Mouse (Mus musculus): ENCODE data around the gene Lap3. TPM values are rescaled to one million over a fixed set of nuclear protein-coding genes. Genes with fewer than 3 reads are reported as not detected.
A peak's percentile ranks its signal among the peaks of the same experiment; 100 is the strongest.

The Lap3 gene
- polyA plus RNA-seq, 1 experiment from 2014 or later = 70.6 TPM

DNA sequence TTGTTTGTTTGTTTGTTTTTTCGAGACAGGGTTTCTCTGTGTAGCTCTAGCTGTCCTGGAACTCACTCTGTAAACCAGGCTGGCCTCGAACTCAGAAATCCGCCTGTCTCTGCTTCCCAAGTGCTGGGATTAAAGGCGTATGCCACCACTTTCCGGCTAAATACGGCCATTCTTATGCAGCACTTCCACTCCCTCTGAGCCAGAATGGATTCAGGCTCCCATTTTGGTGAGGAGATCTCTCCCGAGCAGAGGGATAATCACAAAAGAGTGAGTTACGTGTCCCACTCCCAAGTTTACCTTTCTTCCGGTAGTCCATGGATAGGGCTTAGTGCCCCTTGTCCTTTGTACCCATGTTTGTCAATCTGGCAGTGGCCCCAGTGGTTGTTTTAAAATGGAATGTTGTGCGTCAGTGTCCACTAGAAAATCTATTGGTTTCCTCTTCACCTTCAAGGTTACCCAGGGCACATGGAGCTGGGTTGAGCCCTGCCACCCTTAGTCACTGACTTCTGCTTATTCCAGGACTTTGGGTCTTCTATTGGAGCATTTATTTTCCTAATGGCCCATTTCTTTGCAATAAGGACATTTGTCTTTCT lies 22.1 kb downstream of the Lap3 start:
- Histone ChIP-seq H3K9me3 (ENCODE audit: control insufficient read depth, low read length) (no peaks in the 10 kb centered on the region), H3K4me3 (ENCODE audit: control insufficient read depth in 1 of 2, insufficient read depth in 1 of 2, low read depth in 1 of 2, low read length in 2 of 2) (no peak overlapping the region), H3K27ac (replicated peaks in 1 of 2; ENCODE audit: control insufficient read depth in 1 of 2, insufficient read depth in 1 of 2, low read depth in 2 of 2, low read length in 2 of 2) (no peak overlapping the region), H3K27me3 (ENCODE audit: control insufficient read depth, insufficient read depth, low read length) (no peaks in the 10 kb centered on the region), H3K4me1 (ENCODE audit: control insufficient read depth in 2 of 2, insufficient read depth in 2 of 2, low read length in 2 of 2) (peaks cover 0 to 2% of the 10 kb centered on the region in 2 experiments; a peak in 1 of 4 replicates), H3K36me3 (ENCODE audit: control insufficient read depth, insufficient read depth, low read length) (peaks cover 37% of the 10 kb centered on the region), H3K9ac (ENCODE audit: low read length) (no peak overlapping the region), H3K4me2 (ENCODE audit: low read length) (no peak overlapping the region)
- ATAC-seq (ENCODE audit: insufficient number of reproducible peaks, insufficient read depth, low FRiP score, low read depth) = no peak
- WGBS = 88% methylated on average over 10 of the region's 10 CpGs

DNA sequence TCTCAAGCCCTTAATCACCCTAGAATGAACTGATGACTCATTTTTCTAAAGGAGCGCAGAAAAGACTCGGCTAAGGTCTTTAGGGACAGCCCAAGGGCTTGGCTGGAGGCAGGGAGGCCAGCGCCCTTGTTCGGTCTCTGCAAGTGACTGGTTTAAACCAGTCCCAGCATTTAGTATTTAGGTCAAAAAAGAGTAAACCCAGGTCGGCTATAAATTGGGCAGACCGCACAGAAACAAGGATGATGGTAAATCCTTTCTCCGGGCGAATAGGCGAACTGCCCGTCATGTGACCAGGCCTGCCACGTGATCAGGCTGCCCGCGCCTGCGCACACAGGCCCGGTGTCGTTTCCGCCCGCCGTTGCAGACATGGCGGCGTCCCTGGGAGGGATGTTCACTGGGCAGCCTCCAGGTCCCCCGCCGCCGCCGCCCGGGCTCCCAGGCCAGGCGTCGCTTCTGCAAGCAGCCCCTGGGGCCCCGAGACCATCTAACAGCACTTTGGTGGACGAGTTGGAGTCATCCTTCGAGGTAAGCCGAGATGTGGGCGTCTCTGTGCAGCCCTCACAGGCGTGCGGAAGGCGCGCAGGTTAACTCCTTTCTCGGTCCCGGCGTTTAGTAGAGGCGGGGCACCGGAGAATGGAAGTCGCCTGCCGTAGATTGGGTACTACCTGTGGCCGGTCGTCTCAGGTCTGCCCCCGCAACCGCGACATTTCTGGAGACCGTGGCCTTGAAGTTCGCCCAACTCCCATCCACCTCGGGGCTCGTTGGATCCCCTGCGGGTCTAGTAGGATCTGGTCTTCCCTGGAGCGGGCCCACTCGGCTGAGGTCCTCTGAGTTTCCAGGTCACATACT lies 27.0 kb downstream of the Lap3 start, which contains the start of gene Med28:
Gene Med28 (plus strand): TSS at position 270 of the 849 bp plus-strand sequence.
- Histone ChIP-seq H3K4me2 (ENCODE audit: low read length) (peak within 1 kb of the TSS; percentile 97), H3K36me3 (ENCODE audit: control insufficient read depth, insufficient read depth, low read length) (peaks cover 23% of the 10 kb centered on the region), H3K27ac (replicated peaks in 1 of 2; ENCODE audit: control insufficient read depth in 1 of 2, insufficient read depth in 1 of 2, low read depth in 2 of 2, low read length in 2 of 2) (peak within 1 kb of the TSS in 1 of 2 experiments; percentile 50; a peak in 1 of 4 replicates), H3K9me3 (ENCODE audit: control insufficient read depth, low read length) (no peaks in the 10 kb centered on the region), H3K9ac (ENCODE audit: low read length) (peak within 1 kb of the TSS; percentile 96), H3K4me1 (ENCODE audit: control insufficient read depth in 2 of 2, insufficient read depth in 2 of 2, low read length in 2 of 2) (peaks cover 2 to 12% of the 10 kb centered on the region in 2 experiments; a peak in 3 of 4 replicates), H3K27me3 (ENCODE audit: control insufficient read depth, insufficient read depth, low read length) (no peaks in the 10 kb centered on the region), H3K4me3 (ENCODE audit: control insufficient read depth in 1 of 2, insufficient read depth in 1 of 2, low read depth in 1 of 2, low read length in 2 of 2) (peak within 1 kb of the TSS; percentile 78 to 99)
- WGBS = 1% methylated on average over 52 of the region's 56 CpGs
- ATAC-seq (ENCODE audit: insufficient number of reproducible peaks, insufficient read depth, low FRiP score, low read depth) = peak; percentile 87

DNA sequence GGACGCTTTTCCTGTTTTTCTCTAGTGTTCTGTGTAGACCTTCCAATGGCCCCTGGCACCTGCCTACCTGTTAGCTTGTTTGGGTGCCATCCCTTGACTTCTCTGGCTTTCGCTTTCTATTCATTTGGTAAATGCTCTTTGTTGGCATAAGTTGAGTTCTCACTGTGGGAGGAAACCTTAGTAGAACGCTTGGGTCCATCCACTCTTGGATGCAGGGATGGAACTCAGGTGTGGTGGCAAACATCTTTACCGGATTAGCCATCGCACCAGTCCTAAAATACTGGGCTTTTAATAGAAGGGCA lies 27.6 kb downstream of the Lap3 start:
- peak overlapping the region; percentile 96 for H3K9ac ChIP-seq (ENCODE audit: low read length)
- H3K27ac ChIP-seq (replicated peaks in 1 of 2; ENCODE audit: control insufficient read depth in 1 of 2, insufficient read depth in 1 of 2, low read depth in 2 of 2, low read length in 2 of 2) = no peak overlapping the region
- no peak for ATAC-seq (ENCODE audit: insufficient number of reproducible peaks, insufficient read depth, low FRiP score, low read depth)
- H3K36me3 ChIP-seq (ENCODE audit: control insufficient read depth, insufficient read depth, low read length) = peaks cover 29% of the 10 kb centered on the region
- H3K4me2 ChIP-seq (ENCODE audit: low read length) = peak overlapping the region; percentile 97
- H3K4me3 ChIP-seq (ENCODE audit: control insufficient read depth in 1 of 2, insufficient read depth in 1 of 2, low read depth in 1 of 2, low read length in 2 of 2) = peak overlapping the region; percentile 78 to 99
- H3K27me3 ChIP-seq (ENCODE audit: control insufficient read depth, insufficient read depth, low read length) = no peaks in the 10 kb centered on the region
- H3K9me3 ChIP-seq (ENCODE audit: control insufficient read depth, low read length) = no peaks in the 10 kb centered on the region
- peaks cover 2 to 12% of the 10 kb centered on the region in 2 experiments; a peak in 3 of 4 replicates for H3K4me1 ChIP-seq (ENCODE audit: control insufficient read depth in 2 of 2, insufficient read depth in 2 of 2, low read length in 2 of 2)
- WGBS = 6% methylated on average over 5 of the region's 5 CpGs

DNA sequence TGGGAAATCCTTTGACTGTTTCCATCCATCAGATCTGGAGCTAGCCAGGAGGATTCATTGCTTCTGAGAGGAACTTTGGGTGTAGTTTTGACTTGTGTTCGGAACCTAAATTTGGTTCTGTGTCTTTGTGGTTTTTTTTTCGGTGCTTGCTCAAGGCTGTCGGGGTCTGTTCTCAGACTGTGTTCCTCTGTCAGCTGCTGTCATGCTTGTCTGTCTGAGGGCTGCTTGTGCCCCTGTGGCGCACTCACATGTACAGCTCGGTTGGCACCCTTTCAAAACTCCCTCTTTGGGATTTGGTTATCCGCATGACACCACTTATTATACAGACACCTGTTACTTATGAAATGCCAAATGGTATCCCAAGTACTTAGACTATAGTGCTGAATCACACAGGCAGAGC lies 28.4 kb downstream of the Lap3 start:
- 92% methylated on average over 6 of the region's 6 CpGs for WGBS
- ATAC-seq (ENCODE audit: insufficient number of reproducible peaks, insufficient read depth, low FRiP score, low read depth) = no peak
- H3K9me3 ChIP-seq (ENCODE audit: control insufficient read depth, low read length) = no peaks in the 10 kb centered on the region
- H3K4me2 ChIP-seq (ENCODE audit: low read length) = peak overlapping the region; percentile 97
- H3K27me3 ChIP-seq (ENCODE audit: control insufficient read depth, insufficient read depth, low read length) = no peaks in the 10 kb centered on the region
- H3K4me3 ChIP-seq (ENCODE audit: control insufficient read depth in 1 of 2, insufficient read depth in 1 of 2, low read depth in 1 of 2, low read length in 2 of 2) = no peak overlapping the region
- H3K36me3 ChIP-seq (ENCODE audit: control insufficient read depth, insufficient read depth, low read length) = peaks cover 37% of the 10 kb centered on the region
- H3K4me1 ChIP-seq (ENCODE audit: control insufficient read depth in 2 of 2, insufficient read depth in 2 of 2, low read length in 2 of 2) = peaks cover 2 to 12% of the 10 kb centered on the region in 2 experiments; a peak in 3 of 4 replicates
- no peak overlapping the region for H3K27ac ChIP-seq (replicated peaks in 1 of 2; ENCODE audit: control insufficient read depth in 1 of 2, insufficient read depth in 1 of 2, low read depth in 2 of 2, low read length in 2 of 2)
- no peak overlapping the region for H3K9ac ChIP-seq (ENCODE audit: low read length)

DNA sequence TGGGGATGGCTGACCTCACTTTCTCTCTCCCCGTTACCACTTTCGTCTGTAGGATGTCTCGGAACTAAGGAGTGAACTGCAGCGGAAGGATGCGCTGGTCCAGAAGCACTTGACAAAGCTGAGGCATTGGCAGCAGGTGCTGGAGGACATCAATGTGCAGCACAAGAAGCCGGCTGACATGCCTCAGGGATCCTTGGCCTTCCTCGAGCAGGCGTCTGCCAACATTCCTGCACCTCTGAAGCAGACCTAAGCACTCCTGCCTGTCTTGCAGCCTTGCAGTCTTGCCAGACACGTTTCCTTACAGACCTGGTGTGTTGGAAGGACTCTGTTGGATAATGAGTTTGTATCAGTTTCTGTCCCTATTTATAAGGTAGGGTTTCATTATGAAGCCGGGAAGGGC lies 31.9 kb downstream of the Lap3 start:
- 93% methylated on average over 10 of the region's 10 CpGs for WGBS

DNA sequence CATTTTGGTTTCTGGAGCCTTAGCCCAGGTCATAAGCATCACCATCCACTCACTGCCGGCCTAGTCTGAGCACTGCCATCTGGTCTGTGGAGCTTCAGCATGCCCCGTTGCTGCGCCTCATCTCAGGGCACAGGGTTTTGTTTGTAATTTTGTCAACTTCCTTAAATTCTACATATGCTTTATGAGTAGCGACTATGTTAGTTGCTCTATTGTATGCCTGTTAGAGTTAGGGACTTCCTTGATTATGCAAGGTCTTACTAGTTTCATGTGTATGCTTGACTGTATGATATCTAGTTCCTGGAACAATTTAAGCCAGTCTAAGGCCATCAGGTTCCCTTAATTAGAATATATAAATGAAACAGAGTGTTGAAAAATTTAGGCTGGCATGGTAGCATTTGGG lies 33.2 kb downstream of the Lap3 start:
- H3K4me2 ChIP-seq (ENCODE audit: low read length) = no peak overlapping the region
- WGBS = 92% methylated on average over 4 of the region's 4 CpGs
- peaks cover 0 to 5% of the 10 kb centered on the region in 2 experiments; a peak in 2 of 4 replicates for H3K4me1 ChIP-seq (ENCODE audit: control insufficient read depth in 2 of 2, insufficient read depth in 2 of 2, low read length in 2 of 2)
- H3K4me3 ChIP-seq (ENCODE audit: control insufficient read depth in 1 of 2, insufficient read depth in 1 of 2, low read depth in 1 of 2, low read length in 2 of 2) = no peak overlapping the region
- no peaks in the 10 kb centered on the region for H3K9me3 ChIP-seq (ENCODE audit: control insufficient read depth, low read length)
- H3K36me3 ChIP-seq (ENCODE audit: control insufficient read depth, insufficient read depth, low read length) = peaks cover 78% of the 10 kb centered on the region
- no peak for ATAC-seq (ENCODE audit: insufficient number of reproducible peaks, insufficient read depth, low FRiP score, low read depth)
- H3K27ac ChIP-seq (replicated peaks in 1 of 2; ENCODE audit: control insufficient read depth in 1 of 2, insufficient read depth in 1 of 2, low read depth in 2 of 2, low read length in 2 of 2) = no peak overlapping the region
- no peaks in the 10 kb centered on the region for H3K27me3 ChIP-seq (ENCODE audit: control insufficient read depth, insufficient read depth, low read length)
- H3K9ac ChIP-seq (ENCODE audit: low read length) = no peak overlapping the region

More for the DNA sequence above, 31.9 kb downstream of the Lap3 start:
- Histone ChIP-seq H3K4me1 (ENCODE audit: control insufficient read depth in 2 of 2, insufficient read depth in 2 of 2, low read length in 2 of 2) (peaks cover 0 to 12% of the 10 kb centered on the region in 2 experiments; a peak in 2 of 4 replicates), H3K9me3 (ENCODE audit: control insufficient read depth, low read length) (no peaks in the 10 kb centered on the region), H3K27me3 (ENCODE audit: control insufficient read depth, insufficient read depth, low read length) (no peaks in the 10 kb centered on the region), H3K36me3 (ENCODE audit: control insufficient read depth, insufficient read depth, low read length) (peaks cover 70% of the 10 kb centered on the region), H3K9ac (ENCODE audit: low read length) (no peak overlapping the region), H3K4me2 (ENCODE audit: low read length) (no peak overlapping the region), H3K27ac (replicated peaks in 1 of 2; ENCODE audit: control insufficient read depth in 1 of 2, insufficient read depth in 1 of 2, low read depth in 2 of 2, low read length in 2 of 2) (no peak overlapping the region), H3K4me3 (ENCODE audit: control insufficient read depth in 1 of 2, insufficient read depth in 1 of 2, low read depth in 1 of 2, low read length in 2 of 2) (no peak overlapping the region)
- ATAC-seq (ENCODE audit: insufficient number of reproducible peaks, insufficient read depth, low FRiP score, low read depth) = no peak

DNA sequence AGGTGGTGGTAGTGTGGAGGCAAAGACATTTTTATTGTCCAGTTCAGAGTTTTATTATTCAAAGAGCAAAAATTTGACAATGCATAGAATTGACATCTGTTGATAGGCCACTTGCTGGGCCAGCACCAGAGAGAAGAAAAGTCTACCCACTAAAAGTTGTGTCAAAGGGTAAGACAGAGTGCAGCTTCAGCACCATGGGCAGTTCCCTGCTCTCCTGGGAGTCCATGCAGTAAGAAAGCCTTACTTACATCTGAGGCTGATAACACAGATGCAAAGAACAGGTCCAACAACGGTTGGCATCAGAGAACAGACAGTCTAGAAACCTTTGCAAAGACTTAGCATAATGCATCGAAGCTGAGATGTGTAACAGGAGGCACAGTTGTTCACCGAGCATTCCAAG lies 36.5 kb downstream of the Lap3 start:
- no peaks in the 10 kb centered on the region for H3K27me3 ChIP-seq (ENCODE audit: control insufficient read depth, insufficient read depth, low read length)
- no peak for ATAC-seq (ENCODE audit: insufficient number of reproducible peaks, insufficient read depth, low FRiP score, low read depth)
- no peak overlapping the region for H3K27ac ChIP-seq (replicated peaks in 1 of 2; ENCODE audit: control insufficient read depth in 1 of 2, insufficient read depth in 1 of 2, low read depth in 2 of 2, low read length in 2 of 2)
- H3K9me3 ChIP-seq (ENCODE audit: control insufficient read depth, low read length) = no peaks in the 10 kb centered on the region
- H3K36me3 ChIP-seq (ENCODE audit: control insufficient read depth, insufficient read depth, low read length) = peaks cover 60% of the 10 kb centered on the region
- 83% methylated on average over 3 of the region's 3 CpGs for WGBS
- H3K4me3 ChIP-seq (ENCODE audit: control insufficient read depth in 1 of 2, insufficient read depth in 1 of 2, low read depth in 1 of 2, low read length in 2 of 2) = no peak overlapping the region
- H3K4me1 ChIP-seq (ENCODE audit: control insufficient read depth in 2 of 2, insufficient read depth in 2 of 2, low read length in 2 of 2) = peaks cover 0 to under 1% of the 10 kb centered on the region in 2 experiments; a peak in 1 of 4 replicates
- H3K9ac ChIP-seq (ENCODE audit: low read length) = no peak overlapping the region
- no peak overlapping the region for H3K4me2 ChIP-seq (ENCODE audit: low read length)
